Mouse (Mus musculus) midbrain, embryonic 13.5 days (tissue): ENCODE results near the gene Afg1l. TPM values are rescaled to one million over a fixed set of nuclear protein-coding genes. Genes with fewer than 3 reads are reported as not detected.

Source experiments
- ATAC-seq: fragments of 200-750 bp; cut with Nextera tagmentation; 2 replicates; pipeline ENCODE4 v1.8.0; 2017; ENCODE audit warnings: mild to moderate bottlenecking, moderate TSS enrichment, moderate library complexity
- H3K27ac ChIP-seq: fragments of 300-500 bp; sonication (generic); 2 replicates; pipeline ENCODE4 v1.5.1; 2015; ENCODE audit warnings: inconsistent platforms, mild to moderate bottlenecking, moderate library complexity
- H3K27me3 ChIP-seq: fragments of 300-500 bp; sonication (generic); 2 replicates; pipeline ENCODE4 v1.6.1; 2015; ENCODE audit warnings: mild to moderate bottlenecking, inconsistent platforms
- H3K36me3 ChIP-seq: fragments of 300-500 bp; sonication (generic); 2 replicates; pipeline ENCODE4 v1.6.1; 2015; ENCODE audit warnings: mild to moderate bottlenecking, inconsistent platforms
- H3K4me1 ChIP-seq: fragments of 300-500 bp; sonication (generic); replicated peaks from 2 replicates; pipeline ENCODE4 v1.6.1; 2015; ENCODE audit warnings: inconsistent platforms
- H3K4me2 ChIP-seq: fragments of 300-500 bp; sonication (generic); replicated peaks from 2 replicates; pipeline ENCODE4 v1.6.1; 2015; ENCODE audit warnings: moderate library complexity, mild to moderate bottlenecking, inconsistent platforms
- H3K4me3 ChIP-seq: fragments of 300-500 bp; sonication (generic); replicated peaks from 2 replicates; pipeline ENCODE4 v1.5.1; 2015; ENCODE audit warnings: mild to moderate bottlenecking, inconsistent platforms
- H3K9ac ChIP-seq: fragments of 300-500 bp; sonication (generic); replicated peaks from 2 replicates; pipeline ENCODE4 v1.6.1; 2015; ENCODE audit warnings: mild to moderate bottlenecking, inconsistent platforms
- H3K9me3 ChIP-seq: fragments of 300-500 bp; sonication (generic); 2 replicates; pipeline ENCODE4 v1.6.1; 2016; ENCODE audit warnings: mild to moderate bottlenecking, inconsistent platforms
- WGBS: fragments of 180-500 bp; shearing (Covaris S2); methylation state at CpG from one replicate; pipeline ENCODE4 v1.1.7; 2015; 5-methylcytosine and 5-hydroxymethylcytosine counted together
- polyA plus RNA-seq: library from polyadenylated mRNA; unstranded; fragments of >200 nt; fragmentation: Nextera tagmentation; extraction: Ambion mirVana; gene quantifications from 2 replicates; pipeline ENCODE4 v1.2.1, GENCODE M21; 2015

Afg1l gene
- polyA plus RNA-seq, 1 experiment from 2014 or later: 4.8 TPM

GRCm38 (mm10) chr10:42464805-42465204 is 13.6 kb downstream of the Afg1l start:
- 78% methylated on average over 14 of the region's 14 CpGs for WGBS
- no peaks in the 10 kb centered on the region for H3K27me3 ChIP-seq
- H3K9me3 ChIP-seq: no peaks in the 10 kb centered on the region
- H3K36me3 ChIP-seq: no peaks in the 10 kb centered on the region
- H3K4me1 ChIP-seq: no peaks in the 10 kb centered on the region
- no peak overlapping the region for H3K9ac ChIP-seq
- H3K4me2 ChIP-seq: no peak overlapping the region
- H3K27ac ChIP-seq: no peak overlapping the region
- no peak for ATAC-seq
- H3K4me3 ChIP-seq: no peak overlapping the region

DNA sequence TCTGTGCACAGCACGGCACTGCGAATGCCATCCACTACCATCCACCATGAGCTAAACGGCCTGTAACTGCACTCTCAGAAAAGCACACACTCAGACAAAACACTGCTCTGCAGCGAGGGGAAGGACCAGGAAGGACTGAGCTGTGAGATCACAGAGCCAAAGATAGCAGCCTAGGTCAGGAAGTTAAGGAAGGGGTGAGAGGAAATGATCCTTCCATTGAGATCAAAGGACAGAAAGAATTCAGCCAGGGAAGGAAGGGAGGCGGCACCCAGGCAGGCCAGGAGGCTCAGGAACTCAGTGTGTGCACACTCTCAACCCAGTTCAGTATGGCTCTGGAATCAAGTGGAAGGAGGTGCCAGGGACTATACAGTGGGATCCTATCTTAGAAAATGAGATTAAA is 14.1 kb downstream of the Afg1l start:
- no peak for ATAC-seq
- WGBS: 59% methylated on average over 5 of the region's 5 CpGs
- no peaks in the 10 kb centered on the region for H3K27me3 ChIP-seq
- no peak overlapping the region for H3K27ac ChIP-seq
- no peak overlapping the region for H3K9ac ChIP-seq
- 0 out of 2 replicates have a peak, but pooled peaks cover 3% of the 10 kb centered on the region for H3K36me3 ChIP-seq
- peaks cover 6% of the 10 kb centered on the region; the same call in 1 of the 2 replicates for H3K9me3 ChIP-seq
- H3K4me1 ChIP-seq: no peaks in the 10 kb centered on the region
- no peak overlapping the region for H3K4me2 ChIP-seq
- H3K4me3 ChIP-seq: no peak overlapping the region

DNA sequence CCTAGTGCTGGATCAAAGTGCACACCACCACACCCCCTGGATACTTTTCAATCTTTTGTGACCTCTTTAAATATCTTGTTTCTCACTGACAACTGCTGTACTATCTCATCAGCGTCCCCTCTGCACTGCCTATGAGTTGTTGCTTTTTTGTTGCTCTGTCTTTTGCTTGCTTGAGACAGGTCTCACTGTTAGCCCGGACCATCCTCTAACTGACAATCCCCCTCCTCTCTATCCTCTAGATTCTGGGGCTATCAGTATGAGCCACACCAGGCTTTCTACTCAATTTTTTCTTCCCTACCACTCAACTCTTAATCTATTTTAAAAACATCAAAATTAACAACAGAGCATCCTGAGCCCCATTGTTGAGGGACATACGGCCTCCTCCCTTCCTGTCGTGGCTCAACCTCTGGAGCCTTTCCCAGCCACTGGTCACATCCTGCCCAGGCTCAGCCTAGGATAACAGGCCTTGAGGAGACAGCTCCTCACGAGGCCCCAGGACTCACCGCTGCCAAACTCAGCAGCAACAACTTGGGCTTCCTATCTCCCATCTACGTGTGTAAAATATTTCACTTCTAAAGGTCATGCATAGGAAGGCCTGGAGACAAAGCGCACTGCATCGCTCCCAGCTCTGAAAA is 20.7 kb downstream of the Afg1l start:
- Histone ChIP-seq H3K4me2 (no peak overlapping the region), H3K9ac (no peak overlapping the region), H3K27ac (peak overlapping the region; percentile 19; the same call in 1 of the 2 replicates), H3K27me3 (no peaks in the 10 kb centered on the region), H3K36me3 (peaks cover 8% of the 10 kb centered on the region; the same call in 1 of the 2 replicates), H3K9me3 (peaks cover 10% of the 10 kb centered on the region; the same call in 1 of the 2 replicates), H3K4me1 (no peaks in the 10 kb centered on the region), H3K4me3 (no peak overlapping the region)
- 82% methylated on average over 9 of the region's 9 CpGs for WGBS
- ATAC-seq: no peak

DNA sequence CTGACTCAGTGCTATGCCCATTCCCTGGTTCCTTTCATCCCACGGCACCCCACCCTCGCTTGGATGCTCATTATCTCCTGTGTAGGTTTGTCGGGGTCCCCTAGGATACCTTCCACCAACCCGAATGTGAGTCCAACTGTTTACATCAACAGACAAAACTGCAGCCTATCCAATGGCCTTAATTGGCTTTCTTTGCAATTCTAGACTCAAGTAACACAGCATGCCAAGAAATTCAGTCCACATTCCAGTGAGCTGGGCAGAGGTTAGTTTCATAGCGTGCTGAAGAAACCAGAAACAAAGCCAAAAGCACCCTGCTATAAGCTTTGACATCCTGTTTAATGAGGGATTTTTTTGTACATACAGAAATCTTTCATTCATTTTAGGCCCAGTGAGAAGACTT is 22.4 kb downstream of the Afg1l start:
- 84% methylated on average over 5 of the region's 5 CpGs for WGBS
- H3K27me3 ChIP-seq: no peaks in the 10 kb centered on the region
- no peak overlapping the region for H3K9ac ChIP-seq
- no peak for ATAC-seq
- H3K4me3 ChIP-seq: no peak overlapping the region
- H3K36me3 ChIP-seq: peaks cover 8% of the 10 kb centered on the region; the same call in 1 of the 2 replicates
- peaks cover 10% of the 10 kb centered on the region; the same call in 1 of the 2 replicates for H3K9me3 ChIP-seq
- H3K27ac ChIP-seq: no peak overlapping the region
- H3K4me1 ChIP-seq: no peaks in the 10 kb centered on the region
- H3K4me2 ChIP-seq: no peak overlapping the region

- H3K4me2 ChIP-seq: no peak overlapping the region
- no peak for ATAC-seq
- H3K36me3 ChIP-seq: peaks cover 7% of the 10 kb centered on the region; the same call in 1 of the 2 replicates
- no peaks in the 10 kb centered on the region for H3K4me1 ChIP-seq
- peaks cover 9% of the 10 kb centered on the region; the same call in 1 of the 2 replicates for H3K9me3 ChIP-seq
- no peak overlapping the region for H3K9ac ChIP-seq
- no peak overlapping the region for H3K27ac ChIP-seq
- 90% methylated on average over 6 of the region's 6 CpGs for WGBS
- no peak overlapping the region for H3K4me3 ChIP-seq
- no peaks in the 10 kb centered on the region for H3K27me3 ChIP-seq
Measured at GRCm38 (mm10) chr10:42454690-42455089, 23.7 kb downstream of the Afg1l start.

DNA sequence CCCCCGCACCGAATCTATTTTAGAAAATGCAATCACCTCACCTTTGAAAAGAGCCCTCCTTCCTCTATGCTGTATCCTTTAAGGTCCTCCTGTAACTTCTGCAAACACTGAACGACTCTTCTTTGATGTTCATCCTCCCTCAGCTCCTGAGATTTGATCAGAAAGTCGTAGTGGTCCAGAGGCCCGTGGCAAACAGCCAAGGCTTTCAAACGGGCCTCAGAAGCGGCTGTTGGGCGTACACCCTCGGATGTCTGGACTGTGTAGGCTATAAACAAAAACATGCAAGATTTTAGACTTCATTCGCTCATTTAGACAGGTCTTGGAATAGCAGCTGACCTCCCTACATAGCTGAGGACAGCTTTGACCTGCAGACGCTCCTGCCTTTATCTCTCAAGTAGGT is 24.1 kb downstream of the Afg1l start:
- Histone ChIP-seq H3K36me3 (peaks cover 5% of the 10 kb centered on the region; the same call in 1 of the 2 replicates), H3K4me3 (no peak overlapping the region), H3K4me2 (no peak overlapping the region), H3K9ac (no peak overlapping the region), H3K27me3 (no peaks in the 10 kb centered on the region), H3K4me1 (peaks cover under 1% of the 10 kb centered on the region; the same call in 1 of the 2 replicates), H3K27ac (no peak overlapping the region), H3K9me3 (peaks cover 5% of the 10 kb centered on the region; the same call in 1 of the 2 replicates)
- WGBS: 86% methylated on average over 11 of the region's 11 CpGs
- no peak for ATAC-seq

GRCm38 (mm10) chr10:42449672-42450071 is 28.7 kb downstream of the Afg1l start:
- H3K4me2 ChIP-seq: no peak overlapping the region
- peaks cover 12% of the 10 kb centered on the region for H3K4me1 ChIP-seq
- no peaks in the 10 kb centered on the region for H3K27me3 ChIP-seq
- no peak for ATAC-seq
- no peak overlapping the region for H3K9ac ChIP-seq
- H3K36me3 ChIP-seq: peaks cover 5% of the 10 kb centered on the region; the same call in 1 of the 2 replicates
- H3K27ac ChIP-seq: no peak overlapping the region
- no peaks in the 10 kb centered on the region for H3K9me3 ChIP-seq
- no peak overlapping the region for H3K4me3 ChIP-seq
- 35% methylated on average over 3 of the region's 4 CpGs for WGBS

DNA sequence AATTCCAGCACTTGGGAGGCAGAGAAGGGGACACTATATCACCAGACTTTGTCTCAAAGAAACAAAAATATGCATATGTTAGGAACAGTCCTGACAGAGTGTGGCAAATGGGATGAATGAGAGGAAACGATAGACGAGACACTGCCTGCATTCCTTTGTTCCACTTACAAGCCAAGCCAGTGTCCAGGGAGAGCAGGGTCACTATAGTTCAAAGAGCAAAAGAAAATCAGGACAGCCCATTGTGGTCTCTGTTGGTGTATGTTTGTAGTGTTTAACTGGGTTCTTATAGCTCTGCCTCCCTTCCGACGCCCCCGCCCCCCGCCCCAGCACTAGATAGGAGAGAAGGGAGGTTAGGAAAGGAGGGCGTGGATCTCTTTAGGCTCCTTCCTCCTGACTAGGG is 30.0 kb downstream of the Afg1l start:
- H3K27me3 ChIP-seq: no peaks in the 10 kb centered on the region
- peaks cover 12% of the 10 kb centered on the region for H3K4me1 ChIP-seq
- no peak overlapping the region for H3K4me2 ChIP-seq
- H3K36me3 ChIP-seq: peaks cover 3% of the 10 kb centered on the region; the same call in 1 of the 2 replicates
- no peak for ATAC-seq
- H3K9ac ChIP-seq: no peak overlapping the region
- H3K9me3 ChIP-seq: no peaks in the 10 kb centered on the region
- no peak overlapping the region for H3K27ac ChIP-seq
- 18% methylated on average over 7 of the region's 7 CpGs for WGBS
- no peak overlapping the region for H3K4me3 ChIP-seq

DNA sequence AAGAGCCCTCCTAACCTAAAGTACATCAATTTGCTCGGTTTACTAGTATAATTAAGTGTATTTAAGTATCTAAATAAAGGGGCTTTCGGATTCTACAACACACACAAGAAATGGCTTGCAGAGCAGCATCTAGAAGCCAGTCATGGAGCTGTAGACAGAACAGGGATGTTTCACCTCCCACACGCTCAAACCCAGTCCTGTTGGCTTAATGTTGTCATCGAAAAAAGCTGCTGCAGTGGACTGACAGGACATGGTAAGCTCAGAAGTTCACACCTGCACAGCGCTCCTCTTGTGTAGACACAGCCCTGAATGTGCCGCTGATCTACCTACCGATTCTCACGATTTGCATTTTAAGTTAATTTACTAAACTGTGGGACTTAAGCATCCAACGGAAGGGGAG is 32.2 kb downstream of the Afg1l start:
- Histone ChIP-seq H3K27me3 (no peaks in the 10 kb centered on the region), H3K36me3 (no peaks in the 10 kb centered on the region), H3K4me3 (no peak overlapping the region), H3K27ac (no peak overlapping the region), H3K4me1 (peaks cover 12% of the 10 kb centered on the region), H3K9ac (no peak overlapping the region), H3K4me2 (no peak overlapping the region), H3K9me3 (no peaks in the 10 kb centered on the region)
- 70% methylated on average over 9 of the region's 9 CpGs for WGBS
- ATAC-seq: no peak

- Histone ChIP-seq H3K4me1 (no peaks in the 10 kb centered on the region), H3K9me3 (peaks cover 8% of the 10 kb centered on the region; the same call in 1 of the 2 replicates), H3K27me3 (no peaks in the 10 kb centered on the region), H3K4me3 (no peak overlapping the region), H3K27ac (no peak overlapping the region), H3K9ac (no peak overlapping the region), H3K4me2 (no peak overlapping the region), H3K36me3 (peaks cover 10% of the 10 kb centered on the region)
- WGBS: 66% methylated on average over 5 of the region's 5 CpGs
- ATAC-seq: no peak
Measured at GRCm38 (mm10) chr10:42436842-42437805, 41.2 kb downstream of the Afg1l start.

DNA sequence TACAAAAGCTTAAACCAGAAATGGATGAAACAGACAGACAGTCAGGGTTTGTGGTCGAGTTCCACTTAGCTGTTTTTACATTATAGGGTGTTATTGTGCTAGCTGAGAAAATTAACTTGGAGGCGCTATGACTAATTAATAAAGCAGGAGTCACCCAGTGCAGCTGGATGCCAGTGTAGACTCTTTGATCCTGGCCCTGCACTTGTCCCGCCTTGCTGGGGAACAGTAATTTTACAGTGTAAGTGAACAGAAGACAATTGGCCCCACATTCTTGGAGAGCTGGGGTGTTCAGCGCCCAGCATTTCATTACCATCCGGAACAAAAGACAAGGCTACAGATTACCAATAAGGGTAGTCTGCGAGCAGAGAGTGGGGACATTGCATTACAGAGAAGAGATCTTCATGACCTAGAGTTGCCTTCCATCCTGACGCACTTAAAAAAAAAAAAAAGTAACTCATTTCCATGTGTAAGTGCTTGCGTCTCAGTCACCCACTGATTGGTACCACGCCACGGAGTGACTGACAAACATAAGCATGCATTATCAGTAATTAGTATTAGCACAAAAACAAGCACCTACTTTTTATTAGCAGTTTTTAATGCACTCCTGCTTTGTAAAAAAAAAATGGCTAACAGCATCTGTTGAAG is 60.7 kb downstream of the Afg1l start:
- Histone ChIP-seq H3K4me2 (peak overlapping the region; percentile 10; the same call in 1 of the 2 replicates), H3K4me1 (peaks cover 26% of the 10 kb centered on the region), H3K9me3 (no peaks in the 10 kb centered on the region), H3K9ac (no peak overlapping the region), H3K36me3 (no peaks in the 10 kb centered on the region), H3K4me3 (no peak overlapping the region), H3K27me3 (no peaks in the 10 kb centered on the region), H3K27ac (0 out of 2 replicates have a peak overlapping the region, but pooled peaks have one; percentile 25)
- ATAC-seq: no peak
- WGBS: 25% methylated on average over 10 of the region's 10 CpGs
